Mouse (Mus musculus) bone marrow, adult 2 months (tissue): ENCODE measurements around the gene Scaf4.

Experiments
- CTCF ChIP-seq: fragments of 200-500 bp; IDR thresholded peaks from 2 replicates; pipeline ENCODE4 v1.5.1; 2011; ENCODE audit warnings: low read length, control low read depth; ENCODE audit not compliant: control insufficient read depth, insufficient read depth
- POLR2A ChIP-seq: fragments of 200-500 bp; IDR thresholded peaks from 2 replicates; pipeline ENCODE4 v1.6.1; 2011; ENCODE audit warnings: low read depth, mild to moderate bottlenecking, control low read depth, low read length, borderline replicate concordance; ENCODE audit not compliant: control insufficient read depth

DNA sequence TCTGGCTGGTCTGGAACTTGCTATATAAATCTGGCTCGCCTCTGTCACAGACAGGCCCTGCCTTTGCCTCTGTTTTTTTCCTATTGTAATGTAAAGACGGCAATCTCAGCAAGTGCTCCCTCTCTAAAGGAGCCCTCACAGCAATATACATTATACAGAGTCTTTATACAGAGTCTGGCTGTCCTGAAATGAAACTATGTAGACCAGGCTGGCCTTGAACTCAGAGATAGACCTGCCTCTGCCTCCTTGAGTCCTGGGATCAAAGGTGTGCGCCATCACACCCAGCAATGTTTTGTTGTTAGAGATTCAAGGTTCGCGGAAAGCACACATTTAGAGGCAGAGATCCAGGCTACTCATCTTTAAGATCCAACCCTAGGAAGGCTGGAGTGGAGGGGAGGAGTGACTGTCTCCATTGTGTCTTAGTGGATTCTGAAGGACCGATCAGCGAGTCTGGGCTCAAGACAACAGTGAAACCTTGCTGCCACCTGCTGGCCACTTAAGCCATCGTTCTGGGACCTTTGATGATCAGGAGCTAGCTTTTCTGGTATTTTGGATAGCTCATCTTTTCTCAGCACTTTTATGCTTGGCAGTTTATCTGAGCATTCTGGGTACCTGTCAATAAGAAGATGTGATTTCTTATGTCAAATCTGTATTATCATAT lies 98.2 kb downstream of the Scaf4 start:
- TF ChIP-seq CTCF: peak; percentile 89
- TF ChIP-seq POLR2A: no peak
